Mouse (Mus musculus): ENCODE measurements around the gene Cdk6. TPM values are rescaled to one million over a fixed set of nuclear protein-coding genes. Genes with fewer than 3 reads are reported as not detected.

Gene Cdk6
- polyA plus RNA-seq, 1 experiment from 2014 or later = 11.8 TPM

DNA sequence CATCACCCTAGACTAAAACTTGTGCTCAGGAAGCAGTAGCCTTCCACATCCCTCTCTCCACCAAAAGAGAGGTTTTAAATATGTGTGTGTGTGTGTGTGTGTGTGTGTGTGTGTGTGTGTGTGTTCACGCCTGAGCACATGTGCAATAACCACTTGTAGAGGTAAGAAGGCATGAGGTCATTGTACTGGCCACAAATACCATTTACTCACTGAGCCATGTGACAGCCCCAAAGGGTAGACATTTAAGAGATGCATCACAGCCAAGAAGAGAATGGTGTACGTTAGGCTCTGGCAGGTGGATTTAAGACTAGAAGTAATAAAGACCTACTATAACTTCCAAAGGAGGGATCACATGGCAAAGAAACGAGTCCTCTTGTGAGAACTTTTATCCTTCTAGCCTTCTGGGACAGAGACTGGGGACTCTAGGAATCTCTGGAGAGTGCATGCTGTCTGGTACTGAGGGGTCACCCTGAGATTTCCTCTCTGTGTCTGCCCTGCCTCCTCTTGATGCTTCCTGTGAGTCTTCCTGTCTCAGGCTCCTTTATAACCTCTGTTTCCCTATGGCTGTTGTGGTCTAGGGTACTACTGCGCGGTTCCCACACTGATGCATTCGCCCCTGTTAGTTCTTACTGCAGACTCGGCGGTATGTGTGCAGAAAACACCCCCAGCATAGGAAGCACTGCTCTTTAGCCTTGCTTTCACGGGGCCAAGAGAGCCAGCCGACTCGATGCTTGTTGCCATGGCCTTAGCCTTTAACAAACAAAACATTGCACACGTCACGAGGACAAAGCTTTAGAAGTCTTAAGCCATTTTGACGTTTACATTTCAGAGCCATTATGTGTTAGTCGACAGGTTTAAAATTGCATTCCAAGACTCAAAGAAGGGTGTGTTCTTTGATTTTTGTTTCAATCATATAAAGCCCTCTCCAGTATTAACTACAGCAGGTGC is 22.0 kb downstream of the Cdk6 start:
- Histone ChIP-seq H3K9me3 (ENCODE audit: control insufficient read depth, low read length) (no peaks in the 10 kb centered on the region), H3K4me1 (replicated peaks; ENCODE audit: control insufficient read depth, insufficient read depth, low read length) (no peaks in the 10 kb centered on the region), H3K4me2 (replicated peaks) (no peak overlapping the region), H3K9ac (no peak overlapping the region), H3K4me3 (replicated peaks; ENCODE audit: low read length) (no peak overlapping the region), H3K36me3 (replicated peaks; ENCODE audit: control insufficient read depth, insufficient read depth) (no peaks in the 10 kb centered on the region), H3K27me3 (ENCODE audit: control insufficient read depth, insufficient read depth, low read length) (no peaks in the 10 kb centered on the region), H3K27ac (no peak overlapping the region)
- WGBS = 73% methylated on average over 15 of the region's 15 CpGs
- DNase-seq (ENCODE audit: low spot score) (no peak), ATAC-seq (ENCODE audit: low FRiP score) (no peak)

DNA sequence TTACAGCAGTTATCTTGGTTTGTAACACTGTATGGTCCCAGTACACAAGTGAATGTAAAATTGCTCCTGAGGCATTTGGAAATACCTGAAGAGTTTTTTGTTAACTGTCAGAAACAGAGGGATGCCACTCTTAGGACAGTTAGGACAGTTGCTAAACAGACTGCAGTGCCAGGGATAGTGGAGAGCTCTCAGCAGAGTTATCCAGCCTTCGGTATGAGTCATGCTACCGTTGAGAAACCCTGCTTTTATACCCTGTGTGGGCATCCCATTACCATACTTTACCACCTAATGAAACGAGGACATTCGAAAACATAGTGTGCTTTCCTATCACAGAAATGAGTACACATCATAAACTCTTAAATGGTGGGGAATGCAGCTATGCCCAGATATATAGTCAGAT is 25.8 kb downstream of the Cdk6 start:
- 96% methylated on average over 4 of the region's 4 CpGs for WGBS
- Histone ChIP-seq H3K27ac (no peak overlapping the region), H3K9me3 (ENCODE audit: control insufficient read depth, low read length) (no peaks in the 10 kb centered on the region), H3K4me3 (replicated peaks; ENCODE audit: low read length) (no peak overlapping the region), H3K36me3 (replicated peaks; ENCODE audit: control insufficient read depth, insufficient read depth) (no peaks in the 10 kb centered on the region), H3K4me1 (replicated peaks; ENCODE audit: control insufficient read depth, insufficient read depth, low read length) (no peaks in the 10 kb centered on the region), H3K27me3 (ENCODE audit: control insufficient read depth, insufficient read depth, low read length) (no peaks in the 10 kb centered on the region), H3K4me2 (replicated peaks) (no peak overlapping the region), H3K9ac (no peak overlapping the region)
- DNase-seq (ENCODE audit: low spot score) (no peak), ATAC-seq (ENCODE audit: low FRiP score) (no peak)

DNA sequence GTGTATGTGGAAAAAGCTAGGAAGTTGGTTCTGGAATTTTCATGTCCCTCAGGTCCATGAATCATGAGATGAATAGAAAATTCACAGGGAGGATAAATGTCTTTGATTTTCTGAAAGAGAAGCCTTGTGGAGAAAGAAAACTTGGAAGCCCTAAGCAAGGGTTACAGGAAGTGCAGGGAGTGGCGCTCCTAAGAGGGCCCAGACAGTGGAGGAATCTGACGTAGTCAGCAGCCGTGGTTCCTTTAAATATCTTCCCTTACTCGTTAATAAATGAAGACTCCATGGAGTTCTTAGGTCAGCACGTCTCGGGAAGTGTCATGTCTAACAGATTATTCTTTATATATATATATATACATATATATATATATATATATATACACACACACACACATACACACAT is 28.0 kb downstream of the Cdk6 start:
- no peak overlapping the region for H3K4me3 ChIP-seq (replicated peaks; ENCODE audit: low read length)
- no peaks in the 10 kb centered on the region for H3K4me1 ChIP-seq (replicated peaks; ENCODE audit: control insufficient read depth, insufficient read depth, low read length)
- 89% methylated on average over 6 of the region's 6 CpGs for WGBS
- no peaks in the 10 kb centered on the region for H3K36me3 ChIP-seq (replicated peaks; ENCODE audit: control insufficient read depth, insufficient read depth)
- no peak overlapping the region for H3K4me2 ChIP-seq (replicated peaks)
- DNase-seq (ENCODE audit: low spot score) (no peak), ATAC-seq (ENCODE audit: low FRiP score) (no peak)
- no peak overlapping the region for H3K27ac ChIP-seq
- H3K9ac ChIP-seq = no peak overlapping the region
- H3K27me3 ChIP-seq (ENCODE audit: control insufficient read depth, insufficient read depth, low read length) = no peaks in the 10 kb centered on the region
- H3K9me3 ChIP-seq (ENCODE audit: control insufficient read depth, low read length) = no peaks in the 10 kb centered on the region

DNA sequence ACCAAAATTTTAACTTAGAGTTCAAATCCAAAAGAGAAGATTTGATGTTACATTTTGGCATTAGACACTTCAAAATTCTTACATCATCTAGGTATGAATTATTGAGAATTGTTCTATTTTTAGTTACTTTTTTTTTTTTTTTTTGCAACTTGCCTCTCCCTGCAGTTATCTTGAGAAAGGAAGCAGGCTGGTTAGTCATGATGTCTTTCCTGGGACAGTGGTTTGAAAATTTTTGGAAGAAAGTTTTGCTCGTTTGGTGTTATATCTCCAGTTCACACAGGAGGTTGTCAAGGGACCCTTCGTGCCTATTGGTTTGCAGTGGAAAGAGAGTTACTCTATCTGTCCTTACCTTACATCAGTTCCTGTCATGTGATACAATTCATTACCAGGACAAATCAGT is 29.9 kb downstream of the Cdk6 start:
- no peaks in the 10 kb centered on the region for H3K4me1 ChIP-seq (replicated peaks; ENCODE audit: control insufficient read depth, insufficient read depth, low read length)
- no peak for DNase-seq (ENCODE audit: low spot score)
- H3K9ac ChIP-seq = no peak overlapping the region
- no peaks in the 10 kb centered on the region for H3K27me3 ChIP-seq (ENCODE audit: control insufficient read depth, insufficient read depth, low read length)
- no peak overlapping the region for H3K27ac ChIP-seq
- no peak overlapping the region for H3K4me2 ChIP-seq (replicated peaks)
- no peaks in the 10 kb centered on the region for H3K9me3 ChIP-seq (ENCODE audit: control insufficient read depth, low read length)
- no peak overlapping the region for H3K4me3 ChIP-seq (replicated peaks; ENCODE audit: low read length)
- no peaks in the 10 kb centered on the region for H3K36me3 ChIP-seq (replicated peaks; ENCODE audit: control insufficient read depth, insufficient read depth)
- WGBS = 96% methylated on average over 2 of the region's 2 CpGs
- no peak for ATAC-seq (ENCODE audit: low FRiP score)

DNA sequence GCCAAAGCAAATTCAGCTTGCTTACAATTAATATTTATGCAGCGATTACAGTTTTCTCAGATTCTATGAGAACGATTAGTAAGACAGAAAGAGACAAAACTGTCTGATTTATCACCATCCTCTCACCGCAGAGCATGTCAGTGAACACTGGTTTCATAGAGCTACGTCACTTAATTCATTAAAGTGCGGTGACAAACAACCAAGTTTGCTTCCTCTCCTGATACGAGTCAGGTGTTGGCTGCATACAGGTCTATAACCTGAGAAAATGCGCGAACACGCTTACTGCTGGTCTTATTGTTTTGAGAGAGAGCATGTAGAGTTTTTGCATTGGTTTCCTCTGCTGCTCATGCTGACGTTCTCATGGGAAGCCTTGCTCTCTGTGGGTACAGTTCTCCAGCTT is 31.9 kb downstream of the Cdk6 start:
- Histone ChIP-seq H3K27me3 (ENCODE audit: control insufficient read depth, insufficient read depth, low read length) (no peaks in the 10 kb centered on the region), H3K9me3 (ENCODE audit: control insufficient read depth, low read length) (no peaks in the 10 kb centered on the region), H3K4me2 (replicated peaks) (no peak overlapping the region), H3K4me3 (replicated peaks; ENCODE audit: low read length) (no peak overlapping the region), H3K9ac (no peak overlapping the region), H3K4me1 (replicated peaks; ENCODE audit: control insufficient read depth, insufficient read depth, low read length) (no peaks in the 10 kb centered on the region), H3K36me3 (replicated peaks; ENCODE audit: control insufficient read depth, insufficient read depth) (no peaks in the 10 kb centered on the region), H3K27ac (no peak overlapping the region)
- no peak for ATAC-seq (ENCODE audit: low FRiP score)
- 93% methylated on average over 10 of the region's 10 CpGs for WGBS
- DNase-seq (ENCODE audit: low spot score) = no peak

DNA sequence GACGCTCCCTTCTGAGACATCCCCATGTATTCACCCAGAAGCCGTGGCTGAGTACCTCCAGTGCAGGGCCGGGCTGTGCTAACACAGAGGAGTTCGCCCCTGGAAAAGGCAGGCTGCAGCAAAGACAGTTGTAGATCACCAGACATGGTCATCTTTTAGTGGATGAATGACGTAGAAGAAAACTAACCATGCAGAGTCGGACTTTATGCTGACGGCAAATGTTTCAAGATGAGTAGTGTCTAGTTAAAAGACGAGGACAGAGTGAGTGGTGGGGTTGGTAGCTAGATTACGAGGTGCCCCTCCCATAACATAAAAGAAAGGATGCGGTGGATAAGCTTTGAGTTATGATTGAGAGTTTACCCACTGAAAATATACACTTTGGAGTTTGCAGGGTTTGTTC is 33.5 kb downstream of the Cdk6 start:
- Histone ChIP-seq H3K4me2 (replicated peaks) (no peak overlapping the region), H3K27me3 (ENCODE audit: control insufficient read depth, insufficient read depth, low read length) (no peaks in the 10 kb centered on the region), H3K27ac (no peak overlapping the region), H3K36me3 (replicated peaks; ENCODE audit: control insufficient read depth, insufficient read depth) (no peaks in the 10 kb centered on the region), H3K9ac (no peak overlapping the region), H3K4me3 (replicated peaks; ENCODE audit: low read length) (no peak overlapping the region), H3K9me3 (ENCODE audit: control insufficient read depth, low read length) (no peaks in the 10 kb centered on the region), H3K4me1 (replicated peaks; ENCODE audit: control insufficient read depth, insufficient read depth, low read length) (no peaks in the 10 kb centered on the region)
- DNase-seq (ENCODE audit: low spot score) (no peak), ATAC-seq (ENCODE audit: low FRiP score) (no peak)
- WGBS = 91% methylated on average over 10 of the region's 10 CpGs

DNA sequence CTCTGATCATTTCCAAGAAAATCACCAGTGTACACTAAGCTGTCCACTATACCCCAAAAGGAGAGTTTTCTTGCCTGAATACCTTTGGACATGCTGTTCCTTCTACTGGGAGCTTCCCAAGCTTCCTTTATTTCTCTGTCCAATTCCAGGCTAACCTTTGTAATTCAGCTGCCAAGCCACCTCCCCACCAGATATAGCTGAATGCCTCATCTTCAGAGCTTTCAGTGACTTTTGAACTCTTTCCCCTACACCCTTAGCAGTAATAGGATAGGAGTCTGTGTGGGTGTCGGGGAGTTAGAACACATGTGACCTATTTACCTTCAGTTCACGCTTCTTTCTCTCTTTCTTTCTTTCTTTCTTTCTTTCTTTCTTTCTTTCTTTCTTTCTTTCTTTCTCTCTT is 34.9 kb downstream of the Cdk6 start:
- DNase-seq (ENCODE audit: low spot score) = no peak
- H3K9me3 ChIP-seq (ENCODE audit: control insufficient read depth, low read length) = no peaks in the 10 kb centered on the region
- no peak overlapping the region for H3K4me3 ChIP-seq (replicated peaks; ENCODE audit: low read length)
- no peak overlapping the region for H3K4me2 ChIP-seq (replicated peaks)
- no peak overlapping the region for H3K27ac ChIP-seq
- WGBS = 88% methylated on average over 2 of the region's 2 CpGs
- no peaks in the 10 kb centered on the region for H3K36me3 ChIP-seq (replicated peaks; ENCODE audit: control insufficient read depth, insufficient read depth)
- no peak for ATAC-seq (ENCODE audit: low FRiP score)
- no peaks in the 10 kb centered on the region for H3K27me3 ChIP-seq (ENCODE audit: control insufficient read depth, insufficient read depth, low read length)
- H3K9ac ChIP-seq = no peak overlapping the region
- H3K4me1 ChIP-seq (replicated peaks; ENCODE audit: control insufficient read depth, insufficient read depth, low read length) = no peaks in the 10 kb centered on the region

DNA sequence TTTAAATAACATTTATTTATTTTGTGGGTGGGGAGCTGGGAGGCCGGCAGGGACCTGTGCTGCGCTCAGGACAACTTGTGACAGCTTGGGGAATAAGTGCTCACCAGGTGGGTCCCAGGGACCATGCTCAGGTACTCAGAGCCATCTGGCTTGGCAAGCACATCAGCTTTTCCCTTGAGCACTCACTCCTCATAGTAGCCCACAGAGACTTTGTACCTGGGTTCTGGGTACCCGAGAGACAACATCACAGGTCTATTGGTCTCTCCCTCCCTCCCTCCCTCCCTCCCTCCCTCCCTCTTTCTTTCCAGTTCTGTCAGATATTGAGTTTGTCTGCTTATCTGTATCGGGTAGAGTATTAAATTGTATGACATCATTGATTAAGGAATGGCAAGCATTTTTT is 38.0 kb downstream of the Cdk6 start:
- Histone ChIP-seq H3K4me1 (replicated peaks; ENCODE audit: control insufficient read depth, insufficient read depth, low read length) (no peaks in the 10 kb centered on the region), H3K27ac (no peak overlapping the region), H3K9ac (no peak overlapping the region), H3K4me3 (replicated peaks; ENCODE audit: low read length) (no peak overlapping the region), H3K27me3 (ENCODE audit: control insufficient read depth, insufficient read depth, low read length) (no peaks in the 10 kb centered on the region), H3K9me3 (ENCODE audit: control insufficient read depth, low read length) (no peaks in the 10 kb centered on the region), H3K36me3 (replicated peaks; ENCODE audit: control insufficient read depth, insufficient read depth) (no peaks in the 10 kb centered on the region), H3K4me2 (replicated peaks) (no peak overlapping the region)
- WGBS = 80% methylated on average over 4 of the region's 4 CpGs
- ATAC-seq (ENCODE audit: low FRiP score) (no peak), DNase-seq (ENCODE audit: low spot score) (no peak)

DNA sequence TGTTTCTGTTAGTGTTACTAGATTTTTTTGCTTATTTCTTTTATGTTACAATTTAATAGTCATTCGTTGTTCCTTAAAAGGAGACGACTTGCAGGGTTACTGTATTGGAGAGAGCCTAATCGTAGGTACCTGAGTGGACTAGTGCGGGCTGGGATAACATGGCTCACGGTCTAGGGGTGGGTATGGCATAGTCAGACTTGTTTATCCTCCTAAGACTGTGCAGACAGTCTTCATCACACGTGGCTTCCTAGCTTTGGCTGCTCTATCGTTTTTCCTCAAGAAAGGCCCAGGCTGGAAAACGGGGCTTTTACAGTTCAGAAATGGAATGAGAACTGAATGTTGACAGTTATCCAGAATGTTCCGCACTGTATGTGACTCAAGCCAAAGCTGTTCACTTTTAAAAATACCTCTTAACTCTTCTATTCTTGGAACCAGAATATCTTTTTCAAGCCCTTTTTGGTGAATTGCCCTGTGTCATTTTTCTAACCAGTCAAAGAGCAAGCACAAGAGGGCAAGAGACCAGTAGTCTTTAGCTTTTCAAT is 39.5 kb downstream of the Cdk6 start:
- WGBS = 90% methylated on average over 9 of the region's 9 CpGs
- Histone ChIP-seq H3K36me3 (replicated peaks; ENCODE audit: control insufficient read depth, insufficient read depth) (no peaks in the 10 kb centered on the region), H3K4me2 (replicated peaks) (no peak overlapping the region), H3K9me3 (ENCODE audit: control insufficient read depth, low read length) (no peaks in the 10 kb centered on the region), H3K27me3 (ENCODE audit: control insufficient read depth, insufficient read depth, low read length) (no peaks in the 10 kb centered on the region), H3K4me1 (replicated peaks; ENCODE audit: control insufficient read depth, insufficient read depth, low read length) (no peaks in the 10 kb centered on the region), H3K4me3 (replicated peaks; ENCODE audit: low read length) (no peak overlapping the region), H3K27ac (no peak overlapping the region), H3K9ac (no peak overlapping the region)
- DNase-seq (ENCODE audit: low spot score) (no peak), ATAC-seq (ENCODE audit: low FRiP score) (no peak)
